In the genomic region with DNA sequence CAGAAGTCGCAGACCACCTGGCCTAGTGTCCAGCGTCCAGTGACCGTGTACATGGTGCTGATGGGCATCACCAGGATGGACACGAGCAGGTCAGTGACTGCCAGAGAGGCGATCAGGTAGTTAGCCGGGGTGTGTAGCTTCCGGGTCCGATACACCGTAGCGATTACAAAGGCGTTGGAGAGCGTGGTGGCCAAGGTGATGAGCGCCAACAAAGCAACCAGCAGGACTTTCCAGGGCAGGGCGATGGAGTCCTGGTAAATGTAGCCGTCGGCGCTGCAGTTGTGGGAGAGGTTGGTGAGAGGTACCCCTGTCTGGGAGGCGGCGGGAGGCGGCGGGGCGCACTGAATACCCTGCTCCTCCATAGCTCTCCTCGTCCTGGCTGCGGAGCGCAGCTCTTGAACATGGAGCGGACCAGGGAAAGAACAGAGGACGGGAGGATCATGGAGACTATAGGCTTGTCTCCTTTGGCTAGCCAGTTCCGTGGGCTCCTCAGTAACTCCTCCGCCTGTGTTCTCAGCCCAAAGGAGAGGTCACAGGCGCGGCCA, we compare ENCODE assay signal across 9 mouse cellular contexts. TPM values are rescaled to one million over a fixed set of nuclear protein-coding genes. Genes with fewer than 3 reads are reported as not detected.
A peak's percentile ranks its signal among the peaks of the same experiment; 100 is the strongest.
DNase-seq lines count a peak whose midpoint lies in the region; ATAC-seq and TF ChIP-seq lines count a peak whose summit lies in the region.
"Had no signal": no experiment of that assay in that cellular context is flagged by ENCODE, and none has a peak within 500 bp of the region (broad histone marks: within the 10 kb centered on the region; RNA-seq: fewer than 3 reads in every experiment).

No protein-coding gene starts in this region.

- peak overlapping the region; percentile 85 for H3K27ac ChIP-seq in embryonic facial prominence, embryonic 10.5 days (replicated peaks)
- no peak overlapping the region for H3K27ac ChIP-seq in liver, embryonic 14.5 days
- H3K27ac ChIP-seq: macrophage had no signal

- peaks cover 26% of the 10 kb centered on the region for H3K4me1 ChIP-seq in embryonic facial prominence, embryonic 10.5 days
- no peaks in the 10 kb centered on the region for H3K4me1 ChIP-seq in liver, embryonic 14.5 days (replicated peaks; ENCODE audit: control insufficient read depth in 2 of 2, insufficient read depth in 2 of 2, low read length in 1 of 2)

- under 1% methylated on average over 31 of the region's 31 CpGs for WGBS in embryonic facial prominence, embryonic 10.5 days
- WGBS in liver, embryonic 14.5 days (ENCODE audit: insufficient replicate concordance) = 2% methylated on average over 31 of the region's 31 CpGs

- TF ChIP-seq CTCF in liver, embryonic 14.5 days (IDR thresholded peaks at IDR 0.05; ENCODE audit: low read depth) = no peak

- H3K9ac ChIP-seq in liver, embryonic 14.5 days (replicated peaks) = no peak overlapping the region

- H3K9me3 ChIP-seq in embryonic facial prominence, embryonic 10.5 days = no peaks in the 10 kb centered on the region
- no peaks in the 10 kb centered on the region for H3K9me3 ChIP-seq in liver, embryonic 14.5 days (ENCODE audit: control insufficient read depth, low read length)

- DNase-seq in lung, adult 18-20 months = peak; percentile 10 to 25
- DNase-seq in lung, postnatal 14 days = no peak
- peak; percentile 68 for DNase-seq in embryonic facial prominence, embryonic 10.5 days (ENCODE audit: low spot score)
- peak; percentile 5 to 18 for DNase-seq in frontal cortex, postnatal 25 days (ENCODE audit: low spot score in 2 of 2)
- no peak for DNase-seq in liver, embryonic 14.5 days (ENCODE audit: low read depth in 3 of 3, low spot score in 3 of 3)
- peak; percentile 67 for DNase-seq in retina, postnatal 1 day
- DNase-seq in spleen, postnatal 36 days (ENCODE audit: low spot score in 2 of 2) = no peak
- no peak for DNase-seq in cerebellum, adult 9-10 months

- peak overlapping the region; percentile 44 for H3K4me2 ChIP-seq in liver, embryonic 14.5 days (ENCODE audit: low read depth)

- TF ChIP-seq EP300 in liver, embryonic 14.5 days (IDR thresholded peaks at IDR 0.05; ENCODE audit: low read depth) = no peak

- H3K36me3 ChIP-seq in embryonic facial prominence, embryonic 10.5 days (replicated peaks) = no peaks in the 10 kb centered on the region
- H3K36me3 ChIP-seq in liver, embryonic 14.5 days (replicated peaks; ENCODE audit: control insufficient read depth, insufficient read depth, low read depth) = no peaks in the 10 kb centered on the region

- ATAC-seq in liver, embryonic 14.5 days (ENCODE audit: insufficient read depth) = no peak

- peak overlapping the region; percentile 84 for H3K4me3 ChIP-seq in embryonic facial prominence, embryonic 10.5 days
- peak overlapping the region; percentile 8 to 21; a peak in 1 of 4 replicates for H3K4me3 ChIP-seq in liver, embryonic 14.5 days (ENCODE audit: insufficient read depth in 1 of 2, low read depth in 2 of 2, low read length in 2 of 2)

- peaks cover 65% of the 10 kb centered on the region for H3K27me3 ChIP-seq in embryonic facial prominence, embryonic 10.5 days (replicated peaks; ENCODE audit: low read depth, poor library complexity, severe bottlenecking)
- peaks cover 27% of the 10 kb centered on the region for H3K27me3 ChIP-seq in liver, embryonic 14.5 days (ENCODE audit: control insufficient read depth, insufficient read depth, low read length)

RNA-seq across cellular contexts. Expression of a gene that starts 1.4 kb away (rescaled TPM):
- polyA plus RNA-seq in embryonic facial prominence, embryonic 10.5 days (2016; fragmentation: Nextera tagmentation; extraction: Ambion mirVana) = 0.60 and 1.1 TPM in 2 replicates
- polyA plus RNA-seq in liver, embryonic 14.5 days (2012; rRNA removed) = 0.01 and 0.03 TPM in 2 replicates
- polyA plus RNA-seq in liver, embryonic 14.5 days (2014; fragmentation: Nextera tagmentation; extraction: Ambion mirVana) = not detected in 2 replicates
- polyA plus RNA-seq: macrophage had no signal

Comparison
In these comparisons a context has a peak if more than half of its experiments do, and no peak if none do; other contexts are left out.
1. DNase-seq: peak in lung, adult 18-20 months (2 of 2), embryonic facial prominence, embryonic 10.5 days (single experiment), frontal cortex, postnatal 25 days (2 of 2) and retina, postnatal 1 day (single experiment); none in lung, postnatal 14 days (single experiment), liver, embryonic 14.5 days (0 of 3), spleen, postnatal 36 days (0 of 2) and cerebellum, adult 9-10 months (single experiment).